Mouse (Mus musculus): Measurements from ENCODE around the gene Syne3. TPM values are rescaled to one million over a fixed set of nuclear protein-coding genes. Genes with fewer than 3 reads are reported as not detected.

The Syne3 gene
- polyA plus RNA-seq, 1 experiment from 2014 or later: 2.8 TPM

DNA sequence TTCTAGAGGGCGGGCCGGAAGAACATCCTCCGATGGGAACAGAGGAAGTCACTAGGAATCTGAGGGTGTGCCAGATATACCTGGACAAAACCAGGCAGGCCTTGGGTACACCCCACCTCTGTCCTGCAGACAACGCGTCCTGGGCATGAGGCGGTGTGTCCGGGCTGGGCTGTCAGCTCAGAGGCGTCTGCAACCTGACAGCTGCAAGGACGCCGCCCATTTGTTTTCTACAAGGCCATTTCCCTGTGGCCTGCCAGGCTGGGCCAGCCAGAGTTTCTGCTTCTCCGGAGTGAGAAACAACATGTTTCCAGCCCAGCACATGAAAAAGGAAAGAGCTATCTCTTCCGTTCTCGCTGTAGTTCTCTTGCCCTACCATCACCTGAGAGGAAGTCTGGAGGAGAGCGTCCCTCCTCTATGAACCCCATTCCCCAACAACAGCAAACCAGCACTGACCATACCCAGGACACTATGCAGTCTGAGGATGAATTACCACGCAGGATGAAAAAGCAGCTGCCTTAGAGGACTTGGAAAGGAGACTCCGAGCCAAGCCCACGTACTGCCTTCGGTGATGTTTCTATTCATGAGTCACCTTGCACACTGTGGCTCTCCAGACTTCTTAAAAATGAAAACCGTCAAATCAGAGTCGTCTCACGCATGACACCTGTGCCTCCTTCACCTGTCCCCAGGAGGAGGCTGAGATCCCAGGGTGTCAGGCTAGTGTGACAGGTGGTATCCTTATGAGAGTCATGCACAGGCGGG is 4.5 kb downstream of the Syne3 start:
- peak overlapping the region; percentile 29 for H3K27ac ChIP-seq (ENCODE audit: low read length)
- no peaks in the 10 kb centered on the region for H3K9me3 ChIP-seq (replicated peaks; ENCODE audit: control insufficient read depth, low read length)
- H3K27me3 ChIP-seq (ENCODE audit: control insufficient read depth, insufficient read depth, low read depth, low read length): no peaks in the 10 kb centered on the region
- no peaks in the 10 kb centered on the region for H3K36me3 ChIP-seq (ENCODE audit: control insufficient read depth, insufficient read depth)
- H3K9ac ChIP-seq (ENCODE audit: low read depth, low read length): no peak overlapping the region
- H3K4me2 ChIP-seq (ENCODE audit: low read depth, low read length): no peak overlapping the region
- 60% methylated on average over 22 of the region's 22 CpGs for WGBS (ENCODE audit: insufficient replicate concordance)
- no peak overlapping the region for H3K4me3 ChIP-seq (ENCODE audit: low read depth, low read length)
- ATAC-seq (ENCODE audit: low read depth): no peak
- H3K4me1 ChIP-seq (ENCODE audit: control insufficient read depth, low read depth, low read length): peaks cover 83% of the 10 kb centered on the region

- H3K4me3 ChIP-seq (ENCODE audit: low read depth, low read length): no peak overlapping the region
- WGBS (ENCODE audit: insufficient replicate concordance): 41% methylated on average over 3 of the region's 3 CpGs
- H3K4me2 ChIP-seq (ENCODE audit: low read depth, low read length): no peak overlapping the region
- H3K9me3 ChIP-seq (replicated peaks; ENCODE audit: control insufficient read depth, low read length): no peaks in the 10 kb centered on the region
- no peaks in the 10 kb centered on the region for H3K36me3 ChIP-seq (ENCODE audit: control insufficient read depth, insufficient read depth)
- H3K4me1 ChIP-seq (ENCODE audit: control insufficient read depth, low read depth, low read length): peaks cover 90% of the 10 kb centered on the region
- no peak for ATAC-seq (ENCODE audit: low read depth)
- H3K27ac ChIP-seq (ENCODE audit: low read length): no peak overlapping the region
- no peak overlapping the region for H3K9ac ChIP-seq (ENCODE audit: low read depth, low read length)
- H3K27me3 ChIP-seq (ENCODE audit: control insufficient read depth, insufficient read depth, low read depth, low read length): no peaks in the 10 kb centered on the region
These were observed 5.9 kb downstream of the Syne3 start for GRCm38 (mm10) chr12:105003715-105004114.

- 56% methylated on average over 9 of the region's 9 CpGs for WGBS (ENCODE audit: insufficient replicate concordance)
These were observed 6.5 kb downstream of the Syne3 start for GRCm38 (mm10) chr12:105003158-105003557.

GRCm38 (mm10) chr12:105002340-105003132 is 7.1 kb downstream of the Syne3 start:
- whole genome bisulfite sequencing (ENCODE audit: insufficient replicate concordance): 26% methylated on average over 10 of the region's 10 CpGs
- Histone ChIP-seq H3K4me1 (ENCODE audit: control insufficient read depth, low read depth, low read length) (peaks cover 90% of the 10 kb centered on the region), H3K27ac (ENCODE audit: low read length) (peak overlapping the region; percentile 5; the same call in 1 of the 2 replicates), H3K4me2 (ENCODE audit: low read depth, low read length) (0 out of 2 replicates have a peak overlapping the region, but pooled peaks have one; percentile 4), H3K9me3 (replicated peaks; ENCODE audit: control insufficient read depth, low read length) (no peaks in the 10 kb centered on the region), H3K36me3 (ENCODE audit: control insufficient read depth, insufficient read depth) (no peaks in the 10 kb centered on the region), H3K9ac (ENCODE audit: low read depth, low read length) (no peak overlapping the region), H3K4me3 (ENCODE audit: low read depth, low read length) (no peak overlapping the region), H3K27me3 (ENCODE audit: control insufficient read depth, insufficient read depth, low read depth, low read length) (no peaks in the 10 kb centered on the region)
- peak; percentile 30 for ATAC-seq (ENCODE audit: low read depth)

More at GRCm38 (mm10) chr12:105003158-105003557, 6.5 kb downstream of the Syne3 start:
- Histone ChIP-seq H3K9ac (ENCODE audit: low read depth, low read length) (no peak overlapping the region), H3K9me3 (replicated peaks; ENCODE audit: control insufficient read depth, low read length) (no peaks in the 10 kb centered on the region), H3K4me3 (ENCODE audit: low read depth, low read length) (no peak overlapping the region), H3K27ac (ENCODE audit: low read length) (no peak overlapping the region), H3K27me3 (ENCODE audit: control insufficient read depth, insufficient read depth, low read depth, low read length) (no peaks in the 10 kb centered on the region), H3K4me1 (ENCODE audit: control insufficient read depth, low read depth, low read length) (peaks cover 90% of the 10 kb centered on the region), H3K36me3 (ENCODE audit: control insufficient read depth, insufficient read depth) (no peaks in the 10 kb centered on the region), H3K4me2 (ENCODE audit: low read depth, low read length) (no peak overlapping the region)
- ATAC-seq (ENCODE audit: low read depth): no peak

DNA sequence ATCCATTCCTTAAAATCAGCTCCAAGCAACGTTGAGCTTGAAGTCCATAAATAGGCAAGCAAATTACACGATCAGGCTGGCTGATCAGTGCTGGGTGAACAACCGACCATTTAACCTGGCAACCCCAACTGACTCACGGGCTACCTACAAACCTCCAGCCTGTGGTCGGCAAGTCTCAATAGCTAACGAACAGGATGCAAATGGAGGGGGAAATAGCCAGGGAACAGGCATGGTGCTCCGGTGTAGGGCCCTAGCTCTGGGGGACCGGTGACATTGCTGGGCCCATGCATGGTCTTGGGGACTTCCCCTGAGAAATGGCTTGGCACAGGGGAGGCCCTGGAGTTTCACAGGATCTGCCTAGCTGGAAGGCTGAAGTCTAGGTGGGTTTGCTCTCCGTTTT is 8.3 kb downstream of the Syne3 start:
- 38% methylated on average over 9 of the region's 9 CpGs for WGBS (ENCODE audit: insufficient replicate concordance)
- H3K27me3 ChIP-seq (ENCODE audit: control insufficient read depth, insufficient read depth, low read depth, low read length): no peaks in the 10 kb centered on the region
- peak overlapping the region; percentile 50 for H3K27ac ChIP-seq (ENCODE audit: low read length)
- no peak overlapping the region for H3K9ac ChIP-seq (ENCODE audit: low read depth, low read length)
- H3K4me1 ChIP-seq (ENCODE audit: control insufficient read depth, low read depth, low read length): peaks cover 98% of the 10 kb centered on the region
- ATAC-seq (ENCODE audit: low read depth): no peak
- no peak overlapping the region for H3K4me2 ChIP-seq (ENCODE audit: low read depth, low read length)
- H3K9me3 ChIP-seq (replicated peaks; ENCODE audit: control insufficient read depth, low read length): no peaks in the 10 kb centered on the region
- no peak overlapping the region for H3K4me3 ChIP-seq (ENCODE audit: low read depth, low read length)
- H3K36me3 ChIP-seq (ENCODE audit: control insufficient read depth, insufficient read depth): no peaks in the 10 kb centered on the region

DNA sequence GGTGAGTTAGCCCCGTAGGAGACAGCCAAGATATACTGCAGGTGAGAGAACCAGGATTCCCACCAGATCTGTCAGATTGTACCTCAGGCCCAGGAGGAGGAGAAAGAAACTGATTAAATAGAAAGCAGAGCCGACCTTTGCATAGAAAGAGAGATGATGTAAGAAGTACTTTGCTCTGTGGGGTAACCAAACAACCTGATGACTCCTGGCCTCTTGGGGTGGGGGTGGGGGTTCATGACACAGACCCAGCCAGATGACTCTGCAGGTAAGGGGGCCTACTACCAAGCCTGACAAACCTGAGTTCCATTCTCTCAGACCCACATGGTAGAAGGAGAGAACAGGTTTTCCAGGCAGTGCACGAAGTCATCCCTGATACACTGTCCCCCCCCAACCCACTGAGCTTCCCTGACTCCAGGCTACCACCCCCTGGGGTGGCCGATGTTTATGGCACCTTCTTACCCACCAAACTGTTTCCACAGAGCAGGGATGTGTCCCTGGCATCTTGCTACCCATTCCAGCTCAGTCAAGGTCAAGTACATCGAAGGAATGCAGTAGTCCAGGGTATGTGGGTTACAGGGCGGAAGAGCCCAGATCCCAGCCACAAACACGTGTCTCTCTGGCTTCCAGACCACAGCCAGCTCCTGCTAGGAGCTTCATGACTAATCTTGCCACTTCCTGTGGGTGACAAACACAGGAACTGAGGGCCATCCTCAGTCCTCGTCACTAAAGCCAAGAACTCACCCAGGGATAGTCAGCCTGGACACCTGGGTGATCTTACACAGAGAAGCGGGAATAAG is 8.9 kb downstream of the Syne3 start:
- H3K4me1 ChIP-seq (ENCODE audit: control insufficient read depth, low read depth, low read length): peaks cover 100% of the 10 kb centered on the region

DNA sequence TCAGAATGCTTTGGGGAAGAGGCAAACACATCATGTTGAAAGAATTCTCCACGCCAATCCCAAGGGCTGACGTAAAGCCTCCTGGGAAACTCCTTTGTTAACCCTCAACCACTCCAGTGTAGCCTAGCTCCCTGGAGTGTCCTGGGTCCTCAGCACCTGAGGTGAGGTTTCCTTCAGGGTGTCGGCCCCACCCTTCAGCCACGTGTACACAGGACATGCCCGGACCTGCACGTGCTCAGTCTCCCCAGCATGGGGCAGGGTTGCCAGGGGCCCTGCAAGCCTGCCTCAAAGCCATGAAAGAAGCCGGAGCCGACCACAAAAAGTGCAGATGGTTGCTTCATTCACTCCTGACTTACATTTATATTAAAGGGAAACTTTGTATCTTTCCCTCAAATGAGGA is 10.4 kb downstream of the Syne3 start:
- H3K9me3 ChIP-seq (replicated peaks; ENCODE audit: control insufficient read depth, low read length): no peaks in the 10 kb centered on the region
- WGBS (ENCODE audit: insufficient replicate concordance): 40% methylated on average over 8 of the region's 8 CpGs
- H3K36me3 ChIP-seq (ENCODE audit: control insufficient read depth, insufficient read depth): no peaks in the 10 kb centered on the region
- peaks cover 90% of the 10 kb centered on the region for H3K4me1 ChIP-seq (ENCODE audit: control insufficient read depth, low read depth, low read length)
- no peak overlapping the region for H3K9ac ChIP-seq (ENCODE audit: low read depth, low read length)
- ATAC-seq (ENCODE audit: low read depth): no peak
- H3K4me3 ChIP-seq (ENCODE audit: low read depth, low read length): no peak overlapping the region
- no peak overlapping the region for H3K4me2 ChIP-seq (ENCODE audit: low read depth, low read length)
- peak overlapping the region; percentile 40; the same call in 1 of the 2 replicates for H3K27ac ChIP-seq (ENCODE audit: low read length)
- H3K27me3 ChIP-seq (ENCODE audit: control insufficient read depth, insufficient read depth, low read depth, low read length): no peaks in the 10 kb centered on the region

More for the DNA sequence above, 8.9 kb downstream of the Syne3 start:
- 52% methylated on average over 9 of the region's 9 CpGs for WGBS (ENCODE audit: insufficient replicate concordance)
- Histone ChIP-seq H3K9me3 (replicated peaks; ENCODE audit: control insufficient read depth, low read length) (no peaks in the 10 kb centered on the region), H3K27me3 (ENCODE audit: control insufficient read depth, insufficient read depth, low read depth, low read length) (no peaks in the 10 kb centered on the region), H3K4me2 (ENCODE audit: low read depth, low read length) (no peak overlapping the region), H3K4me3 (ENCODE audit: low read depth, low read length) (no peak overlapping the region), H3K9ac (ENCODE audit: low read depth, low read length) (peak overlapping the region; percentile 25; the same call in 1 of the 2 replicates), H3K27ac (ENCODE audit: low read length) (peak overlapping the region; percentile 50), H3K36me3 (ENCODE audit: control insufficient read depth, insufficient read depth) (no peaks in the 10 kb centered on the region)
- ATAC-seq (ENCODE audit: low read depth): peak; percentile 44

DNA sequence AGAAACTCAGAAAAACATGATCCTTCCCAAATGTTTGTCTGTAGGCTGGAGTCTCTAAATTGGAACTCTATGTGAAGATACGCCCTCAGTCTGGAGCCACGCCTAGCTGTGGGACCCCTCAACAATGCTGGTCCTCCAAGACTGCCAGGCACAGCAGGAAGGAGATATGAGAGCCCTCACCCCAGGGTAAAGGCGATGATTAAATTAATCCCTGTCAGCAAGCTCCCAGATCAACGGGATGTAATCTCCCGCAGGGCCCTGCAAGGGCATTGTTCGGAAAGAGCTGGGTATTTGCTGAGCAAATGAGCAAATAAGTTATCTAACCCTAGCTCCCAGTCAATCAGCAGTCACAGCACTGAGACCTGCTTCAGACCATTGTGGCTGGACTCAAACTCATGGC is 11.1 kb downstream of the Syne3 start:
- Histone ChIP-seq H3K27me3 (ENCODE audit: control insufficient read depth, insufficient read depth, low read depth, low read length) (no peaks in the 10 kb centered on the region), H3K4me3 (ENCODE audit: low read depth, low read length) (no peak overlapping the region), H3K9me3 (replicated peaks; ENCODE audit: control insufficient read depth, low read length) (no peaks in the 10 kb centered on the region), H3K9ac (ENCODE audit: low read depth, low read length) (0 out of 2 replicates have a peak overlapping the region, but pooled peaks have one; percentile 10), H3K4me2 (ENCODE audit: low read depth, low read length) (no peak overlapping the region), H3K27ac (ENCODE audit: low read length) (peak overlapping the region; percentile 12; the same call in 1 of the 2 replicates), H3K4me1 (ENCODE audit: control insufficient read depth, low read depth, low read length) (peaks cover 84% of the 10 kb centered on the region), H3K36me3 (ENCODE audit: control insufficient read depth, insufficient read depth) (no peaks in the 10 kb centered on the region)
- ATAC-seq (ENCODE audit: low read depth): no peak
- 41% methylated on average over 6 of the region's 6 CpGs for WGBS (ENCODE audit: insufficient replicate concordance)
